Mouse (Mus musculus) C2C12 (cell line): ENCODE results near the gene Pam.

Experiments used
- CEBPB ChIP-seq: IDR thresholded peaks from one replicate; pipeline ENCODE4 v1.6.1; 2011; ENCODE audit warnings: low read depth, mild to moderate bottlenecking, control low read depth, moderate library complexity
- CTCF ChIP-seq: IDR thresholded peaks from one replicate; pipeline ENCODE4 v1.5.1; 2011; ENCODE audit not compliant: control insufficient read depth, insufficient read depth, insufficient read length
- FOSL1 ChIP-seq: IDR thresholded peaks from one replicate; pipeline ENCODE4 v1.8.0; 2011; ENCODE audit warnings: mild to moderate bottlenecking, low read length; ENCODE audit not compliant: poor library complexity, insufficient read depth, severe bottlenecking
- MAX ChIP-seq: IDR thresholded peaks from one replicate; pipeline ENCODE4 v1.6.1; 2011; ENCODE audit warnings: mild to moderate bottlenecking, control low read depth
- MYOD1 ChIP-seq: IDR thresholded peaks from one replicate; pipeline ENCODE4 v1.6.1; 2011; ENCODE audit warnings: low read depth; ENCODE audit not compliant: control insufficient read depth, insufficient read length
- MYOG ChIP-seq: IDR thresholded peaks from one replicate; pipeline ENCODE4 v1.6.1; 2011; ENCODE audit not compliant: control insufficient read depth, insufficient read length; ENCODE audit errors: extremely low read depth
- USF1 ChIP-seq: IDR thresholded peaks from one replicate; pipeline ENCODE4 v1.6.1; 2011; ENCODE audit warnings: low read depth, mild to moderate bottlenecking, control low read depth, moderate library complexity

DNA sequence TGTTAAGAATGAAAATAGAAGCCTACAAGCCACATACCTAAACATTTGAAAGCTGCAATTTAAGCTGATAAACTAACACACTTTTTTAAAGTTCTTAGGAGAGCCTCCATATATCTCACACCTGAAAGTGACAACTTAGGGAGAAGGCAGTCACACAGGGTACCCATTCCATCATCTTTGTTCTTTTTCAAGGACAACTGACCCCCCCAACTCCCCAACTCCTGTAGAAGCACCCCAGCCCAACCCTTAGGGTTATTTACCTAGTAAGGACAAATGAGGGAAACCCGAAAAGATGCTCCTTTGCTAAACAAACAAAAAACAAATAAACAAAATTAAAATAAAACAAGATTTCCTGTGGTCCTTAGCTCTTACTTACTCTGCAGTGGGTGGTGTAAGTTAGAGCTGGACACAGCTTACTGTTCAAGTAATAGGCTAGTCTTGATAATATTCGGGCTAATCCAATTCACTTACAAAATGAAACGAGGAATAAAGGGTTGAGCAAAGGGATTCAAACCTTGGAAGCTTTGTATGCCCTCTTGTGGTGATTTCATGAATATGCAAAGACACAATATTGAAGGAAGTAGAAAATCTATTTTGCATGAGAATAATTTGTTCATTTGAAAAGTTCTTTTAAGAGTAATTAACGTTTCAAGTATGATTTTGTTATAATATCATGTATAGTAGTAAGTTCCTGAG lies 293.1 kb downstream of the Pam start:
- TF ChIP-seq CTCF (no peak), MYOG (no peak), FOSL1 (no peak), CEBPB (no peak), MYOD1 (no peak), USF1 (no peak), MAX (no peak)
